Mouse (Mus musculus) heart, adult 9 months (tissue): ENCODE measurements around the gene Slc8b1.
A peak's percentile ranks its signal among the peaks of the same experiment; 100 is the strongest.

Source experiments
- DNase-seq, 2 experiments: peaks; one replicate each; pipeline ENCODE4 v3.0.0; 2022; ENCODE audit warnings: low spot score in 2 of 2

Slc8b1 gene

GRCm38 (mm10) chr5:120526311-120526710 is 15.3 kb downstream of the Slc8b1 start:
- no peak for DNase-seq

GRCm38 (mm10) chr5:120527296-120527964 is 16.5 kb downstream of the Slc8b1 start:
- no peak for DNase-seq

GRCm38 (mm10) chr5:120531631-120532030 is 20.7 kb downstream of the Slc8b1 start:
- no peak for DNase-seq

DNA sequence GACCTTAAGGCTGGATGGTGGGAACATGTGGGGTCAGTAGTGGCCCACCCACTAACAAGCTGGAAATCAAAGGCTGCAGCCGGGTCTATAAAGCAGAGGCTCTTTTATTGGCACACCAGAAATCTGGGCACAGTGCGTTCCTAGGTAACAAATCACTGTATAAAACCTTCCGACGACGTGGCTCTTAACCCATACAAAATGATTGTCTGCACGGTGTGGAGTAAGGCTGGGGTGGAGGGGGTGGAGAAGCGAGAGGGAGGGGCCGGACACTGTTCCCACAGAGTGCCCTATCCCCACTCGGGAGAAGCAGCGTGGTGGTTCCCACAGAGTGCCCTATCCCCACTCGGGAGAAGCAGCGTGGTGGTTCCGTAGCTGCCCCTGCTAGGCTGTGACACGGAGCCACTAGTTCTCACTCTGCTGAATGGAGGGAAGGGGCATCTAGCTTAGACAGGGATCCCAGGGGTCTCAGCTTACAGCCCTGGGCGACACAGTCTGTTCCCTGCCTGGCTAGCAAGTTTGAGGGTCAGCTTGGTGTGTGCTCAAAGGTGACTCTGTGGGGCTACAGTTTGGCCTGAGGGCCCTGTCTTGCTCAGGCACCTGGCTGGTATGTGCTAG is 23.2 kb downstream of the Slc8b1 start:
- DNase-seq = no peak

GRCm38 (mm10) chr5:120534686-120535075 is 23.7 kb downstream of the Slc8b1 start:
- DNase-seq = no peak

- DNase-seq = peak; percentile 46 to 56
These were observed 25.1 kb downstream of the Slc8b1 start for GRCm38 (mm10) chr5:120536046-120536445.

- no peak for DNase-seq
These were observed 25.7 kb downstream of the Slc8b1 start for GRCm38 (mm10) chr5:120536632-120537031.

DNA sequence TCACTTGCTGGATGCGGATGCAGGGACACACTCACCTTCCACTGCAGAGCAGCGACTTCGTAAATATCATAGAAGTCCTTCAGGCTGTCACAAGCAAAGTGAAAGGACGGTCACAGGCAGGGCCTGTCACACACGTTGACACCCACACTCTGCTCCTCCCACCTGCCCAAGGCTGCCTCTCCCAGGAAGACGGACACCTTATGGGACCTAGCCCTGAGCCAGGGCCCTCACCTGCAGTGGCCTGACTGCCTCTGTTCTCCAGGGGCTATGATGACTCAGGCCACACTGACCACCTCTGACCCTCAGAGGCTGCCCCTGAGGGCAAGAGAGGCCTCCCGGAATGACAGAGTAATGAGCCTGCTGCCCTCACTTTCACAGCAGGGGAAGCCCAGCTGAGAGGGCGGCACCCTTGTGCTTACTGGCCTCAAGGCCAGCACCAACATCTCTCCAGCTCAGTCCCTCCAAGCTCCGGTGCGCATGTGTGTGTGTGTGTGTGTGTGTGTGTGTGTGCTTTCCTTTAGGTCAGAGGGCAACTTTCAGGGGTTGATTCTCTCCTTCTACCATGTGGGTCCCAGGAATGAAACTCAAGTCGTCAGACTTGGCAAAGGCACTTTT is 37.4 kb downstream of the Slc8b1 start:
- no peak for DNase-seq

DNA sequence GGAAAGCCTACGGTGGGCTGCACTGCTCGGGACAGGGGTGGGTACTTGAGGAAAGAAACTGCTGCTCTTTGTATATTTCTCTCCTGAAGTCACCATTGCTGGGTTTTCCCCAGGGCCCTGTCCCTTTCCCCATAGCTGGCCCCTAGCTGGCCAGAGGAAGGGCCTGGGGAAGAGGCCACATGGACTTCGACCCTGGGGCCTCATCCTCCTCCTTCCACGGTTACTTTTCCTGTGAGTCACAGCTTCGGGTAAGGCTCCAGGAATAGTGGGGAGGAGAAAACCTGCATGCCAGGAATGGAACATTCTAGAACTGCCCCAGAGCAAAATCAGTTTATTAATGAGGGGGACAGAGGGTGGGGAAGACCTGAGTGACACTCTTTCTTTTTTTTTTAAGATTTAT is 39.2 kb downstream of the Slc8b1 start:
- DNase-seq = no peak

DNA sequence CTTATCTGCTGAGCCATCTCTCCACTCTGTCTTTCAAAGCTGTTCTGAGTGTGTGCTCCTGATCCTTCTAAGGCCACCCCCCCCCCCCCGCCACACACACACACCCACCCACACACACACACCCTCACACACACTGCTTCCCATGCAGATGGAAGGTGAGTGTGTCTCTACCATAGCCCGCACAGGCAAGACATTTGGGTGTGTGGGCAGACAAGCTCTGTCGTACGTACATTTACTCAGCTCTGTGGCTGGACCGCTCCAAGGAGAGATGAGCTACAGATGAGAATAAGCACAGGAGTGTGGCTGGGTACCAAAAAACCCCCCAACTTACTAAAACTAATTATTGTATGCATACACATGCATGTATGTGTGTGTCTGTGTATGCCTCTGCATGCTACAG is 39.7 kb downstream of the Slc8b1 start:
- no peak for DNase-seq

DNA sequence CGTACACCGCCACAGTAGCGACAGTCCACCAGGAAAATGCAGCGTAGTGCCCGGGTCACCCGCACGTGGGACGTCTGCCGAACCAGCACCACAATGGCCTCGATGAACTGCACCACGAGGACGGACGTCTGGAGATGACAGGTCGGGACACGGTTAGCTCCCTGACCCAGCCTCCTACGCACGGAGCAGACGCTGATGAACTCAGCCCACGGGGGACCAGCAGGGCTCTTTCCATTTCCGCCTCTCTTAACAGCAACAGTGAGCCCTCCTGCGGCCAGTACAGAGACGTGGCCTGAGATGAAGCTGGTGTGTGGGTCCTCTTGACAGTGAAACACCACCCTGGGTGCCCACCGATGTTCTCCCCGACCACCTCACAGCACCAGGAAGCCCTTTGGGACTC is 44.9 kb downstream of the Slc8b1 start:
- no peak for DNase-seq

GRCm38 (mm10) chr5:120558041-120558440 is 47.1 kb downstream of the Slc8b1 start:
- no peak for DNase-seq

DNA sequence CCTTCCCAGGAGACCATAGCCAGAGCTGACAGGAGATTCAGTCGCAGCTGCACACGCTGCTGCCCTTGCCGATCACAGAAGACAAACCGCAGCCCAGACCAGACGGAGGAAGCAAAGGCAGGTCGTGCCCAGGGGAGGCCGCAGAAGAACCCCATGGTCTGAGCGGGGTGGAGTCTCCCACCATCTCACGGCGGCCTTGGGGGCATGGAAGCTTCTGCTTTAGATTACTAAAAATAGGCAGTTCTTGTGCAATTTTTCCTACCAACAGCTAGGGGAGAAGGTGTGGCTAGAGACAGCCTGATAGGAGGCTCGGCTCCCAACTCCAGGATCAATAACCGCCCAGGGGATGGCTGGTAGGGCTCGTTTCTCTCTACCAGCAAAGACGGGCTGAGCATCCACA is 47.8 kb downstream of the Slc8b1 start:
- peak in 1 of 2 experiments; percentile 51 for DNase-seq

GRCm38 (mm10) chr5:120560129-120560615 is 49.2 kb downstream of the Slc8b1 start:
- peak in 1 of 2 experiments; percentile 16 for DNase-seq

DNA sequence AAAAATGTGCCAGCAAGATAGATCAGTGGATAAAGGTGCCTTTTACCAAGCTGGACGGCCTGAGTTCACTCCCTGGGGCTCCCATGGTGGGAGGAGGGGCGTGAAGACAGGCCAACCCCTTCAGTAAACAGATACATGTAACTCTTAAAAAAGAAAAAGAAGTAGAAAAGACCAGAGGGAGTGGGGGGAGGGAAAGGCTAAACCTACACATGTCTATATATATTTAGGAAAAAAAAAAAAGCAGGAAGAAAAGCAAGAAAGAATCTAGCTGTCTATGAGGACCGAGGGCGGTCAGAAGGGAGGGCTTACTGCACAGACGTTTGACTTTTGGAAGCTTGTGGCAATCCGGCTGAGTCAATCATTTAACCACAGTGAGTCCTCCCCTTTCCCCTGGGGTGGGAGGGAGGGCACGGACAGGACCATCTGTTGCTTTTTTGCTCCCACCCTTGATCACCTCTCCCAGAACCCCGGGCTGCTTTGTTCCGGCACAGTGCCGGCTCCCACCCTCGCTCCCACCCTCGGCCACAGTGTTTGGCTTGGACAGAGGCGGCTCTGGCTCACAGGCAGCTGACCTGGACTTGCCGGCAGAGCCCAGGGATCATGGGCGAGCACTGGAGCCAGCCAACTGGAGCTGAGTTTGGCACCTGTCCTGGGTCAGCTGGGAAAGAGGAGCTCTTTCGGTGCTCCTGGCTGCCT is 49.8 kb downstream of the Slc8b1 start:
- DNase-seq = peak; percentile 84 to 85

GRCm38 (mm10) chr5:120562956-120563913 is 52.3 kb downstream of the Slc8b1 start:
- peak; percentile 78 to 80 for DNase-seq

DNA sequence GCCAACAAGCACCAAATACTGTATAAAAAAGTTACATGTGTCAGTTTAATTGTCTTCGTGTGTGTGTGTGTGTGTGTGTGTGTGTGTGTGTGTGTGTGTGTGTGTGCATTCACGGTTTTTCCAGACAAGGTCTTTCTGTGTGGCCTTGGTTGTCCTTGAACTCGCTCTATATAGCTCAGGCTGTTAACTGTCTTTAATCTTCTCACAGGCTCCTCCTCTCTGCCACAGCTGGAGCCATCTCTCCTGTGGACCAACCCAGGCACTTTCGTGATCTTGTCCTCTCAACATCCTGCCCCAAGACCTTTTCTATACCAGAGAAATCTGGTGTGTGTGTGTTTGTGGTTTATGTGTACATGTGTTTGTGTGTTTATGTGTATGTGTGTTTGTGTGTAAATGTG is 52.9 kb downstream of the Slc8b1 start:
- DNase-seq = no peak

- no peak for DNase-seq
These were observed 54.4 kb downstream of the Slc8b1 start for GRCm38 (mm10) chr5:120565171-120565905.

GRCm38 (mm10) chr5:120566101-120566500 is 55.1 kb downstream of the Slc8b1 start:
- DNase-seq = peak in 1 of 2 experiments; percentile 57

DNA sequence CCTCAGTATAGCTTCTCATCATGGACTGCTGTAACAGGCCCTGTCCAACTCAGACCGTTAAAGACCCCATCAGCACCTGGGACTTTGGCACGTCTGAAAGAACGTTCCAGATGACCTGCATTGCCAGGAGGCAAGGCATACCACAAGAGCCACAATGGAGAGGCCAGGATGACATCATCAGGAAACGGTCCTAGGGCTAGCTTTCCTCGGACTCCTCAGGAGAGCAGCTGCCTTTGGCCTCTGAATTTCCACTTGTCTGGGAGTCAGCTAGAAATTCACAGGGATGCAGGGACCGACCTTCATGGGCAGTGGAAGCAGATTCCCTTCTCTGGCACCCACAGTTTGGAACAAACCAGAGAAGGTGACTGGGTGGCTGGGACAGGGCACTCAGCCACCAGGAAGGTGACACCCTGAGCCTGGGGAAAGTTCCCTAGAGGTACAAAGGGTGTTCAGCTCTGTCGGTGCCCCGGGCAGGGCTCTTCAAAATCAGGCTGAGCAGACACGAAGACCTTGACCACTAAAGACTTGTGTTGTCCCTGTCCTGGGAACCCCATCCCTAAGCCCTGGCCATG is 55.8 kb downstream of the Slc8b1 start:
- peak in 1 of 2 experiments; percentile 55 for DNase-seq
